Mouse (Mus musculus) gastrocnemius, postnatal 14 days (tissue): ENCODE data around the gene Slc22a20. TPM values are rescaled to one million over a fixed set of nuclear protein-coding genes. Genes with fewer than 3 reads are reported as not detected.
A peak's percentile ranks its signal among the peaks of the same experiment; 100 is the strongest.

Source experiments
- DNase-seq: peaks from one replicate; pipeline ENCODE4 v3.0.0; 2021; ENCODE audit warnings: mixed read lengths
- intact Hi-C: fragments of 180-260 bp; cut with DNase I; formaldehyde crosslinking; loops from one replicate; pipeline ENCODE4 v1.15.1; 2025; ENCODE audit warnings: low total_unique reads
- total RNA-seq, 2 experiments: library from RNA; stranded (reverse); gene quantifications; 2 replicates each; pipeline ENCODE4 v1.2.3; 2021

The Slc22a20 gene
- total RNA-seq, 2 experiments from 2014 or later = not detected

DNA sequence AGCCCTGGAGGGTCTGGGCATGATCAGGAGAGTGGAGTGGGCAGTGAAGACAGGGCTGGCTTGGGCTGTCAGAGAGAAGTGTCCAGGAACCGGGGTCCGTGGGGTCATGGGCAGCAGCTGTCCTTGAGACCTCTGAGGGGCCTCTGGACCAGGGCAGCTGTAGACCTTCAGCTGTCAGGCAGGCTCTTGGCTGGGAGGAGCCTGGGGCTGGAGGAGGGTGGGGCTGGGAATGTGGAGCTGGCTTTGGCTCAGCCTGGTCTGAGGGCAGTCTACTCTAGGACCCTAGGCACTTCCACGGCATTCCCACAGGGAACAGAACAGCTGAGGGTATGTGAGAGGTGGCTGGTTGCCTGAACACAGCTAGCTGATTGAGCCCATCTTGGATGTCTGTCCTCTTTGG, 50.7 kb downstream of the Slc22a20 start:
- intact Hi-C loops = no loop called here
- DNase-seq = peak; percentile 80

- DNase-seq = peak; percentile 71
These were observed 56.0 kb downstream of the Slc22a20 start for GRCm38 (mm10) chr19:5929634-5930596.

GRCm38 (mm10) chr19:5928546-5928945, 57.4 kb downstream of the Slc22a20 start:
- no peak for DNase-seq
- intact Hi-C loops = no loop called here

More at GRCm38 (mm10) chr19:5929634-5930596, 56.0 kb downstream of the Slc22a20 start:
- intact Hi-C loops = no loop called here

DNA sequence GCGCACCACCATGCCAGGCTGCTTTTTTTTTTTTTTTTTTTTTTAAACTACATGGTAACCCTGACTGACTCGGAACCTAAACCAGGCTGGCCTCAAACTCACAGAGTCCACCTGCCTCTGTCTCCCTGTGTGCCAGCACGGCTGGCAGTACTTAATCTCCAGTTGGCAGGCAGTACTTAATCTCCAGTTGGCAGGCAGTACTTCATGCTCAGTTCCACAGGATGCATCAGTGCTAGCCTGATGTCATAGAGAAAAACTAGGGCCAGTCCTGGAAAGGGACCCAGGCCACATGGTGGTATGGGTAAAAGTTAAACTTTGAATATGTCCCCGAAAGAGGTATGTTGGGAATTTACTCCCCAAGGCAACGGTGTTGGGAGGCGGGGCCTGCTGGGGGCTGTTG, 57.8 kb downstream of the Slc22a20 start:
- no peak for DNase-seq
- intact Hi-C loops = no loop called here

GRCm38 (mm10) chr19:5927532-5927931, 58.4 kb downstream of the Slc22a20 start:
- DNase-seq = no peak

GRCm38 (mm10) chr19:5927026-5927425, 58.9 kb downstream of the Slc22a20 start:
- no peak for DNase-seq
- intact Hi-C loops = no loop called here

More at GRCm38 (mm10) chr19:5927532-5927931, 58.4 kb downstream of the Slc22a20 start:
- intact Hi-C loops = no loop called here

GRCm38 (mm10) chr19:5925311-5925855, 60.6 kb downstream of the Slc22a20 start:
- no peak for DNase-seq
- intact Hi-C loops = no loop called here

- DNase-seq = peak; percentile 99
- intact Hi-C loops = no loop called here
These were observed 61.2 kb downstream of the Slc22a20 start, which contains the start of gene Cdc42ep2 for GRCm38 (mm10) chr19:5924713-5925093. Gene Cdc42ep2 (minus strand): TSS chr19:5924816.

DNA sequence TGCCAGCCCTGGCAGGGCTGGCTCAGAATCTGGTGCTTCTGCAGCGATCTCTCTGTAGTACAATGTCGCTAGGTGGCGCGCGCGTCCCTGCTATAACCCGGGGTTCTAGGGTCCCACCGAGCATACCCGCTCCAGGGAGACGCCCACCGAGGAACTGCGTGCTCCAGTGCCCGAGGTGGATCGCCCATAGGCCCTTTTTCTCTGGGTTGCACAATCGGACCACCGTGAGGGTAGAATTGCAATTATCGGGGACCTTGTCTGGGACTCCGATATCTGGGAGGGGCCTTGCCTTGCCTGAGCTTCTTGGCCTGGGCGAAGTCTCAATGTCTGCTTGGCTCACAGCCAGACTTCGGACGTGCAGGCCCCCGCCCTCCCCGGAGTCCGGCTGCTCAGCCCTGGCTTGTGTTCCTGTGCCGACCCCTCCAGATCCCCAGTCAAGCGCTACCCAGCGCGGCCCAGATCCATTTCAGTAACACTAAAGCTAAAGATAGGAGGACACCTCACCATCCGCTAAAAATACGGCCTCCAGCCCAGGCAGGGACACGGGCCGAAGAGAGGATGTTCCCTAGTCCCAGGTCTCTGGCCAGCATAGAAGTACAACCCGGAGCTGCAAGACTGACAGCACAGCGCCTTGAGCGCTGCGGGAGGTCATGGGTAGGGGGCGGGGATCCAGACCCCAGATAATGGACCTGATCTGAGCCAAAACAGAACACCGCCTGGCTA, 61.8 kb downstream of the Slc22a20 start:
- intact Hi-C loops = loop anchor here (2.0 kb wide), 1 partner anchor 33 kb away; no protein-coding TSS in a partner anchor
- peak; percentile 95 for DNase-seq

DNA sequence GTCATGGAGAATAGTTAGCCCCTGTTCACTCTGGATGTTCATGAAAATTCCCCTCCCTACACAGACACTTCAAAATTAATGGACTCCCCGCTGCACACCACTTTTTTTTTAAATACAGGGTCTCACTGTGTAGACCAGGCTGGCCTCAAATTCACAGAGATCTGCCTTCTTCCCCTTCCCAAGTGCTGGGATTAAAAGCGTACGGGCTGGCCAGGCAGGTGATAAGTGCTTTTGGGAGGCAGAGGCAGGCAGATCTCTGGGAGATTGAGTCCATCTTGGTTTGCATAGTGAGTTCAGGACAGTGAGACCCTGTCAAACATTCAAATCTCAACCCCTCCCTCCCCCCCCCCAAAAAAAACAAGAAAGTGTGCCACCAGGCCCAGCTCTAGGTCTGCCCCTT, 63.0 kb downstream of the Slc22a20 start:
- intact Hi-C loops = loop anchor here (2.0 kb wide), 1 partner anchor 34 kb away; no protein-coding TSS in a partner anchor
- no peak for DNase-seq

GRCm38 (mm10) chr19:5922119-5922942, 63.6 kb downstream of the Slc22a20 start:
- peak; percentile 53 for DNase-seq
- intact Hi-C loops = loop anchor here (2.0 kb wide), 1 partner anchor 34 kb away; no protein-coding TSS in a partner anchor

DNA sequence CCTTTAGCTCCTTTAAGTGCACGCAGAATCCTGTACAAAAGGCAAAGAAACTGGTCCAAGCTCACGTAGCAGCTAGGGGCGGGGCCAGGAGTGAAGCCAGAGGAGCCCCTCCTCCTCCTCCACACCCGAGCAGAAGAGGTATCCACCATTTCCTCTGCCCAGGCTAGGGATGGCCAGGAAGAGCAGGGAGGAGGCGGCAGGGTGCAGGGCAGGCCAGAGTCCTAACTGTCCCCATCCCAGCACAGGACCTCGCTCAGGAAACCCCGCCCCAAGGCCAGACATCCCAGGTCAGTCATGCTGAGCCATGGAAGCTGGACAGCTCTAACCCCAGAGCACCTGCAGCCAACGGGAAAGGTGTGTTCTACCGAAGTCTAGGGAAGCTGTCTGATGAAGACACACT, 64.2 kb downstream of the Slc22a20 start:
- no peak for DNase-seq
- intact Hi-C loops = loop anchor here (2.0 kb wide), 1 partner anchor 35 kb away; no protein-coding TSS in a partner anchor

Other genes with a start within 250 kb of the Slc22a20 start
- gene Ltbp3, start 245.2 kb downstream of the Slc22a20 start, total RNA-seq = 10 to 100 TPM; 57.0 to 66.4 TPM
- 10 to 100 TPM; 56.8 to 64.9 TPM for gene Scyl1, start 214.7 kb downstream of the Slc22a20 start, total RNA-seq
- gene Frmd8, start 110.9 kb downstream of the Slc22a20 start, total RNA-seq = 1 to 10 TPM; 7.1 to 7.7 TPM
- gene Slc25a45, start 108.3 kb downstream of the Slc22a20 start, total RNA-seq = 1 to 10 TPM; 2.1 to 2.3 TPM
- under 1 TPM; 0.42 to 0.66 TPM for gene Tigd3, start 92.0 kb downstream of the Slc22a20 start, total RNA-seq
- 10 to 100 TPM; 71.9 to 78.2 TPM for gene Dpf2, start 73.1 kb downstream of the Slc22a20 start, total RNA-seq
- gene Cdc42ep2, start 61.3 kb downstream of the Slc22a20 start, total RNA-seq = 10 to 100 TPM; 14.4 to 18.3 TPM
- gene Pola2, start 21.9 kb downstream of the Slc22a20 start, total RNA-seq = 10 to 100 TPM; 10.9 to 13.2 TPM
- 10 to 100 TPM; 77.0 to 81.1 TPM for gene Capn1, start 29.8 kb upstream of the Slc22a20 start, total RNA-seq
- gene Syvn1, start 60.4 kb upstream of the Slc22a20 start, total RNA-seq = 10 to 100 TPM; 13.5 to 15.9 TPM
- gene Mrpl49, start 71.6 kb upstream of the Slc22a20 start, total RNA-seq = 10 to 100 TPM; 29.1 to 30.6 TPM
- 100 to 1,000 TPM; 481 to 546 TPM for gene Fau, start 71.7 kb upstream of the Slc22a20 start, total RNA-seq
- 1 to 10 TPM; 9.2 to 9.9 TPM for gene Znhit2, start 75.0 kb upstream of the Slc22a20 start, total RNA-seq
- gene Tm7sf2, start 82.2 kb upstream of the Slc22a20 start, total RNA-seq = 1 to 10 TPM; 3.7 to 4.5 TPM
- gene Vps51, start 91.1 kb upstream of the Slc22a20 start, total RNA-seq = 10 to 100 TPM; 20.4 to 24.0 TPM
- not detected for gene Tmem262, start 93.9 kb upstream of the Slc22a20 start, total RNA-seq
- not detected for gene Gm28374, start 96.1 kb upstream of the Slc22a20 start, total RNA-seq
- 10 to 100 TPM; 11.9 to 14.6 TPM for gene Zfpl1, start 98.8 kb upstream of the Slc22a20 start, total RNA-seq
- 1 to 10 TPM in 1 of 2 experiments, under 1 TPM in 1; 0.84 to 1.3 TPM for gene Cdca5, start 98.8 kb upstream of the Slc22a20 start, total RNA-seq
- not detected for gene AC131692.1, start 108.3 kb upstream of the Slc22a20 start, total RNA-seq
- gene Naaladl1, start 119.6 kb upstream of the Slc22a20 start, total RNA-seq = not detected
- 10 to 100 TPM in 1 of 2 experiments, 1 to 10 TPM in 1; 8.8 to 14.4 TPM for gene Sac3d1, start 132.5 kb upstream of the Slc22a20 start, total RNA-seq
- 10 to 100 TPM in 1 of 2 experiments, 1 to 10 TPM in 1; 8.2 to 11.9 TPM for gene Snx15, start 142.2 kb upstream of the Slc22a20 start, total RNA-seq
- gene Batf2, start 154.8 kb upstream of the Slc22a20 start, total RNA-seq = under 1 TPM in 1 of 2 experiments, not detected in 1; 0.20 TPM
- gene Arl2, start 155.4 kb upstream of the Slc22a20 start, total RNA-seq = 10 to 100 TPM; 53.4 to 55.4 TPM
- gene Majin, start 198.2 kb upstream of the Slc22a20 start, total RNA-seq = not detected
- not detected for gene Gpha2, start 240.2 kb upstream of the Slc22a20 start, total RNA-seq
- gene Ppp2r5b, start 249.7 kb upstream of the Slc22a20 start, total RNA-seq = 10 to 100 TPM; 22.4 to 24.7 TPM